Mouse (Mus musculus) embryonic fibroblast, embryonic 13.5 days (primary cell): Measurements from ENCODE around the gene Sumo2.

ENCODE experiments used
- CTCF ChIP-seq: IDR thresholded peaks from 2 replicates; pipeline ENCODE4 v1.5.1; 2011; ENCODE audit warnings: mild to moderate bottlenecking, control low read depth, low read length, moderate library complexity, borderline replicate concordance; ENCODE audit not compliant: insufficient read depth
- POLR2A ChIP-seq: IDR thresholded peaks from 2 replicates; pipeline ENCODE4 v1.6.1; 2011; ENCODE audit warnings: low read depth, mild to moderate bottlenecking, control low read depth, low read length, moderate library complexity

DNA sequence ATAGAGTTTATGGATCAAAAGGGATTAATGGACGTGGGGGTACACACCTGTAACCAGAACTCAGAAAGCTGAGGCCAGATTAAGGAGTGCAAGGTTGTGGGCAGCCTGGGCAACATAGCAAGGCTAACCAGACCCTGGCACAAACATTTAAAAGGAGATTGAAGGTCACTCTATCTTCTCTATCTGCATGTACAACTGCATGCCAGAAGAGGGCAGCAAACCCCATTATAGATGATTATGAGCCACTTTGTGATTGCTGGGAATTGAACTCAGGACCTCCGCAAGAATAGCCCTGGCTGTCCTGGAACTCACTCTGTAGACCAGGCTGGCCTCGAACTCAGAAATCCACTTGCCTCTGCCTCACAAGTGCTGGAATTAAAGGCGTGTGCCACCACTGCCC is 16.7 kb upstream of the Sumo2 start:
- TF ChIP-seq POLR2A, result no peak
- no peak for TF ChIP-seq CTCF
